Comparison of ENCODE assay signal across 10 mouse cellular contexts in the genomic region with DNA sequence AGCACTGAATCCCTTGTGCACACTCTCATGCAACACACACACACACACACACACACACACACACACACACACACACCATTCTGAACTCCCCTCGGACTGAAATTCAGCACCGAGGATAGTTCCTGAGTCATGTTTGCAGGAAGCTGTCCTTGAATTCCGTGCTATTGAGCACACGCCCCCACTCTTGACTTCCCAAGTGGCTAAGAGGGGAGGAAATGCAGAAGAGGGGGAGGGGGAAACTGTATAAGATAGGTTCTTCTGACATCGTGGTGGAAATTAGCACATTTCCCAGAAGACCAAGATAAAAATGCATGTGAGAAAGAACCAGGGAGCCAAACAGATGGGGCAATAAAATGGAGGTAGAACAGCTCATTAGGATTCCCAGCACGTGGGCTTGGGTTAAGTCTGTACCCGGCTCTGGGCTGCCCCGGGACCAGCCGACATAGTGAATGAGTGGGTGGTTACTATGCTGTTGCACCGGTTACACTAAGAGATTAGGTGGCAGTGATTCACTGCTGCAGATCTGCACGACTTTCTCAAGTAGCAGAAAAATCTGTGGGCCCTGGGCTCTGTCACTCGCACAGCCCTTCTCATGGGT. TPM values are rescaled to one million over a fixed set of nuclear protein-coding genes. Genes with fewer than 3 reads are reported as not detected.
DNase-seq lines count a peak whose midpoint lies in the region; ATAC-seq and TF ChIP-seq lines count a peak whose summit lies in the region.
"Had no signal": no experiment of that assay in that cellular context is flagged by ENCODE, and none has a peak within 500 bp of the region (broad histone marks: within the 10 kb centered on the region; RNA-seq: fewer than 3 reads in every experiment).

No protein-coding gene starts in this region.

- no peak for TF ChIP-seq POLR2A in kidney, adult 2 months (IDR thresholded peaks at IDR 0.05; ENCODE audit: low read depth, low read length)
- no peak for TF ChIP-seq POLR2A in olfactory bulb, adult 2 months (IDR thresholded peaks at IDR 0.05; ENCODE audit: insufficient read depth, low read depth, low read length)

- 0 out of 2 replicates have a peak, but pooled peaks cover 8% of the 10 kb centered on the region for H3K4me1 ChIP-seq in kidney, postnatal 0 days (replicated peaks; ENCODE audit: insufficient read depth, low read length)
- H3K4me1 ChIP-seq in kidney, adult 2 months (ENCODE audit: control insufficient read depth, insufficient read depth, low read length), result no peaks in the 10 kb centered on the region
- peaks cover 19% of the 10 kb centered on the region for H3K4me1 ChIP-seq in olfactory bulb, adult 2 months (ENCODE audit: control insufficient read depth, insufficient read depth, low read length)
- H3K4me1 ChIP-seq in heart, embryonic 11.5 days (ENCODE audit: control insufficient read depth, insufficient read depth, low read length), result 0 out of 2 replicates have a peak, but pooled peaks cover 5% of the 10 kb centered on the region

- H3K27me3 ChIP-seq in kidney, postnatal 0 days (ENCODE audit: insufficient read depth, low read length), result peaks cover 24% of the 10 kb centered on the region
- no peaks in the 10 kb centered on the region; the same call in 1 of the 2 replicates for H3K27me3 ChIP-seq in kidney, adult 2 months (replicated peaks; ENCODE audit: control insufficient read depth, insufficient read depth, low read length)
- H3K27me3 ChIP-seq in heart, embryonic 11.5 days (ENCODE audit: control insufficient read depth, insufficient read depth, low read length), result peaks cover 38% of the 10 kb centered on the region

- TF ChIP-seq CTCF in kidney, postnatal 0 days (IDR thresholded peaks at IDR 0.05; ENCODE audit: low read depth), result no peak
- TF ChIP-seq CTCF in kidney, adult 2 months (conservative IDR thresholded peaks at IDR 0.05; ENCODE audit: insufficient read depth, insufficient read length, low read depth, low read length), result no peak
- no peak for TF ChIP-seq CTCF in left cerebral cortex, adult 2 months (IDR thresholded peaks at IDR 0.05)
- TF ChIP-seq CTCF in olfactory bulb, adult 2 months (IDR thresholded peaks at IDR 0.05; ENCODE audit: insufficient read depth, low read depth, low read length), result no peak

- 12% methylated on average over 12 of the region's 12 CpGs for WGBS in kidney, postnatal 0 days
- 13% methylated on average over 12 of the region's 12 CpGs for WGBS in kidney, adult 2 months
- WGBS in olfactory bulb, adult 2 months, result 11% methylated on average over 12 of the region's 12 CpGs
- 15% methylated on average over 12 of the region's 12 CpGs for WGBS in heart, embryonic 11.5 days (ENCODE audit: insufficient replicate concordance)

- no peaks in the 10 kb centered on the region for H3K36me3 ChIP-seq in kidney, postnatal 0 days (ENCODE audit: insufficient read depth, low read length)
- H3K36me3 ChIP-seq in kidney, adult 2 months (ENCODE audit: control insufficient read depth, insufficient read depth, low read length), result no peaks in the 10 kb centered on the region
- no peaks in the 10 kb centered on the region for H3K36me3 ChIP-seq in heart, embryonic 11.5 days (ENCODE audit: control insufficient read depth, insufficient read depth, low read length)

- no peak for ATAC-seq in kidney, postnatal 0 days (replicated peaks; ENCODE audit: low FRiP score, low read depth)
- no peak for ATAC-seq in heart, embryonic 11.5 days (replicated peaks; ENCODE audit: insufficient number of reproducible peaks, low FRiP score, low TSS enrichment)
- ATAC-seq in erythroid progenitor cell, adult 5-6 weeks (replicated peaks; ENCODE audit: low FRiP score, poor library complexity, severe bottlenecking), result no peak

- H3K9me3 ChIP-seq in kidney, postnatal 0 days (replicated peaks; ENCODE audit: low read length), result no peaks in the 10 kb centered on the region
- H3K9me3 ChIP-seq in heart, embryonic 11.5 days (replicated peaks; ENCODE audit: control insufficient read depth, low read length), result no peaks in the 10 kb centered on the region

- DNase-seq in kidney, postnatal 0 days (ENCODE audit: low spot score), result peak; percentile 64
- no peak for DNase-seq in kidney, adult 2 months
- peak; percentile 70 for DNase-seq in embryo, embryonic 10 days (ENCODE audit: low spot score)
- DNase-seq in left cerebral cortex, adult 2 months (ENCODE audit: extremely low spot score in 1 of 2, low spot score in 2 of 2), result peak; percentile 43 to 68
- DNase-seq in urinary bladder, adult 18-20 months (ENCODE audit: low spot score in 2 of 2), result no peak

- no peak overlapping the region for H3K4me2 ChIP-seq in kidney, postnatal 0 days (ENCODE audit: low read length)
- H3K4me2 ChIP-seq in heart, embryonic 11.5 days, result no peak overlapping the region

- no peak overlapping the region for H3K4me3 ChIP-seq in kidney, postnatal 0 days (replicated peaks; ENCODE audit: low read depth, low read length)
- H3K4me3 ChIP-seq in kidney, adult 2 months (ENCODE audit: insufficient read depth, low read depth, low read length), result no peak overlapping the region
- H3K4me3 ChIP-seq in left cerebral cortex, adult 2 months, result no peak overlapping the region
- no peak overlapping the region for H3K4me3 ChIP-seq in olfactory bulb, adult 2 months (ENCODE audit: insufficient read depth, low read depth, low read length)
- no peak overlapping the region for H3K4me3 ChIP-seq in heart, embryonic 11.5 days (ENCODE audit: low read depth, low read length)
- H3K4me3 ChIP-seq: erythroblast, embryonic 14.5 days; layer of hippocampus, adult 2 months had no signal

- H3K9ac ChIP-seq in kidney, postnatal 0 days (ENCODE audit: low read depth, low read length), result no peak overlapping the region
- H3K9ac ChIP-seq in heart, embryonic 11.5 days (ENCODE audit: low read depth, low read length), result no peak overlapping the region

- intact Hi-C loops in left cerebral cortex, adult 2 months (cut with DNase I), result loop anchor here (2.0 kb wide), 1 partner anchor 70 kb away; no protein-coding TSS in a partner anchor

- no peak overlapping the region for H3K27ac ChIP-seq in kidney, postnatal 0 days
- no peak overlapping the region for H3K27ac ChIP-seq in kidney, adult 2 months (ENCODE audit: insufficient read depth, low read depth, low read length)
- no peak overlapping the region; the same call in 1 of the 2 replicates for H3K27ac ChIP-seq in left cerebral cortex, adult 2 months
- H3K27ac ChIP-seq in olfactory bulb, adult 2 months (ENCODE audit: insufficient read depth, low read depth, low read length), result 0 out of 2 replicates have a peak overlapping the region, but pooled peaks have one; percentile 6
- no peak overlapping the region for H3K27ac ChIP-seq in heart, embryonic 11.5 days (ENCODE audit: low read depth, low read length)
- H3K27ac ChIP-seq: layer of hippocampus, adult 2 months had no signal

RNA-seq across cellular contexts. Expression of a gene that starts 2.9 kb away (rescaled TPM):
- polyA plus RNA-seq in kidney, postnatal 0 days (2015; fragmentation: Nextera tagmentation; extraction: Ambion mirVana), result 0.96 and 1.2 TPM in 2 replicates
- 0.20 and 0.33 TPM in 2 replicates for polyA plus RNA-seq in kidney, adult 2 months (2012; rRNA removed)
- total RNA-seq in left cerebral cortex, adult 2 months (2021), result 100 to 1,000 TPM; 125 to 133 TPM
- polyA plus RNA-seq in olfactory bulb, adult 2 months (2012; ENCODE audit: insufficient read depth, insufficient read length, low replicate concordance, missing spikeins), result not detected in 2 replicates
- polyA plus RNA-seq in heart, embryonic 11.5 days (2014; fragmentation: Nextera tagmentation; extraction: Ambion mirVana), result 0.29 and 0.49 TPM in 2 replicates
- total RNA-seq in erythroid progenitor cell, adult 5-6 weeks (2015; ENCODE audit: low replicate concordance), result not detected in 2 replicates
- total RNA-seq in erythroid progenitor cell, adult 5-6 weeks (2017; ENCODE audit: low replicate concordance), result not detected in 2 replicates
- polyA plus RNA-seq: erythroblast, embryonic 14.5 days had no signal

Comparison
In these comparisons a context has a peak if more than half of its experiments do, and no peak if none do; other contexts are left out.
1. DNase-seq: peak in kidney, postnatal 0 days (single experiment), embryo, embryonic 10 days (single experiment) and left cerebral cortex, adult 2 months (2 of 2); none in kidney, adult 2 months (single experiment) and urinary bladder, adult 18-20 months (0 of 2).